Mouse (Mus musculus) bone marrow, adult 2 months (tissue): ENCODE results near the gene Sycp2. TPM values are rescaled to one million over a fixed set of nuclear protein-coding genes. Genes with fewer than 3 reads are reported as not detected.
"Not testable (repeated sequence)": the region's sequence is repeated elsewhere in the genome, so short reads cannot be mapped to it uniquely, and the experiment has no call there.

Experiments
- H3K27ac ChIP-seq: fragments of 200-500 bp; 2 replicates; pipeline ENCODE4 v1.5.1; 2012; ENCODE audit warnings: low read depth, mild to moderate bottlenecking, control low read depth, inconsistent platforms, low read length; ENCODE audit not compliant: control insufficient read depth, poor library complexity, insufficient read depth
- H3K4me1 ChIP-seq: fragments of 200-500 bp; 2 replicates; pipeline ENCODE4 v1.6.1; 2011; ENCODE audit warnings: low read length; ENCODE audit not compliant: control insufficient read depth, insufficient read depth
- H3K4me3 ChIP-seq: fragments of 200-500 bp; replicated peaks from 2 replicates; pipeline ENCODE3; 2011; ENCODE audit warnings: mild to moderate bottlenecking, low read depth, low read length, control low read depth; ENCODE audit not compliant: control insufficient read depth
- CTCF ChIP-seq: fragments of 200-500 bp; IDR thresholded peaks from 2 replicates; pipeline ENCODE4 v1.5.1; 2011; ENCODE audit warnings: low read length, control low read depth; ENCODE audit not compliant: control insufficient read depth, insufficient read depth
- POLR2A ChIP-seq: fragments of 200-500 bp; IDR thresholded peaks from 2 replicates; pipeline ENCODE4 v1.6.1; 2011; ENCODE audit warnings: low read depth, mild to moderate bottlenecking, control low read depth, low read length, borderline replicate concordance; ENCODE audit not compliant: control insufficient read depth
- WGBS: fragments of 180-500 bp; shearing (Covaris S2); methylation state at CpG from one replicate; pipeline ENCODE4 v1.1.7; 2018; 5-methylcytosine and 5-hydroxymethylcytosine counted together
- polyA plus RNA-seq: library from polyadenylated mRNA; stranded (reverse); fragments of >200 nt; gene quantifications from 2 replicates; pipeline ENCODE4 v1.2.4, GENCODE M21; 2011; ENCODE audit warnings: low replicate concordance; ENCODE audit not compliant: missing spikeins, insufficient read depth, insufficient read length

Sycp2 gene
- polyA plus RNA-seq, 1 experiment: 2.7 TPM

DNA sequence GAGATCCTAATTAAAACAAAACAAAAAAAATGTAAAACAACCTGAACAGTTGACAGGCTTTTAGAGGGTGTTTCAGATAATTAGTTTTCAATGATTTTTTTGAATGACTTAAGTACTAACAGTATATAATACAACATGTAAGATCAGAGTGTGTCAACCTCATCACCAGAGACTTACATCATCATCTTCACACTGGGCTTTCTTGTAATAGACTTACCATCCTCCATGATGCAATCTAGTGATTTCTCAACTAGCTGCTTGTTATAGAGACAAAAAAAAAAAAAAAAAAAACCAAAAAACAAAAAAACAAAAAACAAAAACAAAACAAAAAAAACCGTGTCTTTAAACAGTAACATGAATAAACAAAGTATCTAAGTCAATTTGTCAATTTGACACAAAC, 1.5 kb upstream of the Sycp2 start:
- TF ChIP-seq POLR2A (no peak), CTCF (no peak)
- Histone ChIP-seq H3K4me3 (no peak overlapping the region), H3K4me1 (peaks cover 2% of the 10 kb centered on the region), H3K27ac (no peak overlapping the region)
- WGBS: 28% methylated on average over 1 of the region's 1 CpGs

DNA sequence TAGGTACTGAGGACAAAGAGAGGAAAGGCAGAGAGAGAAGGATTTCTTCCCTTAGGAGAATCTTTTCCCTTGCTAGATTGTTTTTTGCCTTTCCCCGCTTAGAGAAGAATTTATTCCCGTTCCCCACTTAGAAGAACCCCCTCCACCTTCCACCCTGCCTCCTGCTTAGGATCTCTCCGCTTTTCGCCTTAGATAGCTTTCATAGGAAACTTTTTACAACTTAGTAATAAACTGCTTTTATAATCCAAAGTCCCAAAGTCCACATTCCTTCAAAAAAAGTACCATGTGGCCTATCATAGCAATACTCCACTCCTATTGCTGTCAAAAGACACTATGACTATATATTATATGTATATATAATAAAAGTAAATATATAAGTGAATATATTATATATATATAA, 64.9 kb downstream of the Sycp2 start:
- TF ChIP-seq CTCF (no peak), POLR2A (no peak)
- no peak overlapping the region for H3K27ac ChIP-seq
- no peaks in the 10 kb centered on the region for H3K4me1 ChIP-seq
- H3K4me3 ChIP-seq: no peak overlapping the region
- 50% methylated on average over 4 of the region's 4 CpGs for WGBS

- not testable (repeated sequence) for H3K27ac ChIP-seq, H3K4me3 ChIP-seq, H3K4me1 ChIP-seq
Measured at GRCm38 (mm10) chr2:178342105-178342504, 65.4 kb downstream of the Sycp2 start.

GRCm38 (mm10) chr2:178339044-178339443, 68.4 kb downstream of the Sycp2 start:
- Histone ChIP-seq H3K4me3 (no peak overlapping the region), H3K4me1 (no peaks in the 10 kb centered on the region), H3K27ac (no peak overlapping the region)
- TF ChIP-seq CTCF (no peak), POLR2A (no peak)
- WGBS: 1% methylated on average over 2 of the region's 2 CpGs

GRCm38 (mm10) chr2:178337878-178338277, 69.6 kb downstream of the Sycp2 start:
- TF ChIP-seq POLR2A (no peak), CTCF (no peak)
- H3K4me1 ChIP-seq: no peaks in the 10 kb centered on the region
- no peak overlapping the region for H3K4me3 ChIP-seq
- no peak overlapping the region for H3K27ac ChIP-seq
- WGBS: 38% methylated on average over 1 of the region's 1 CpGs

DNA sequence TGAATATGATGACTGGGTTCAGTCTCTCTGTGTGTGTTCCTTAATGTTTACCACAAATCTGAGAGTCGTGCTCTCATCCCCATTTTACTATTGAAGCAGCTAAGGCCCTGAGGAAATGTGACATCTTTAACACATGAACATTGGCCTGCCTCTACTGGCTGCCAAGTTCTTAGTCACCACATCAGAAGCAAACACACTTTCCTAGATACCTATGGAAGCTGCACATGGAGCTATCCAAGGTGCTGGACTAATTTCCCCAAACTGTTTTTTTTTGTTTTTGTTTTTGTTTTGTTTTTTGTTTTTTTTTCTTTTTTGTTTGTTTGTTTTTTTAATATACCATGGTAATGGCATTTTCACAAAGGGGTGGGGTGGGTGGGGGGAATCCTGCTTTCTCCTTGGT, 77.5 kb downstream of the Sycp2 start:
- TF ChIP-seq CTCF (no peak), POLR2A (no peak)
- Histone ChIP-seq H3K4me3 (no peak overlapping the region), H3K27ac (no peak overlapping the region), H3K4me1 (no peaks in the 10 kb centered on the region)
- 44% methylated on average over 1 of the region's 1 CpGs for WGBS

- Histone ChIP-seq H3K4me1 (no peaks in the 10 kb centered on the region), H3K4me3 (no peak overlapping the region), H3K27ac (no peak overlapping the region)
- no peak for TF ChIP-seq POLR2A
- no peak for TF ChIP-seq CTCF
- WGBS: 69% methylated on average over 5 of the region's 5 CpGs
Measured at GRCm38 (mm10) chr2:178329551-178329950, 77.9 kb downstream of the Sycp2 start.

DNA sequence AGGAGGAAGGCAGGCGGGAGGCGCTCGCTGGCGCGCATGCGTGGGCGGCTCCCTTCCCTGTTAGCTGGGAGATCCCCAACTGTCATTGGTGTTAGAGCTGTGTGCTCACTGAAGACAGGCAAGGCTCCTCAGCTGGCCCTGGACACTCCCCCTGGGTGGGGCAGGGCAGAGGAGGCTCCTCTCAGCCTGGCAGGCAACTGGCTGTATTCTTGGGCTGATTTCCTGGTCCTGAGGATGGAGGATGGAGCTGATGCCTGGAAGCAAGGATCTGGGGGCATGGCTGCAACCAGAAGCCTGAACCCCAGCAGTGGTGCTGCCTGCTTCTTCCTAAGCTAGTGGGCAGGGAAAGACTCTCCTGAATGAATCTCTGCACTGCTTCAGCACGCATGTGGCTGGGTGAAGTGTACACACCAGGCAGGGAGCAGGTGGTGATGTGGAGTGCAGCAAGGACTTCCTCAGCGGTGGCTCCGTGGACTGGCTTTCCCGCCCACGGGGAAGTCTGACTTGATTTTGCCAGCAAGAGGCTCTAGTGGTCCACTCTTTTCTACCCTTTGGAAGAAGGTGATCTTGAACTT, 79.9 kb downstream of the Sycp2 start:
- Histone ChIP-seq H3K4me3 (no peak overlapping the region), H3K27ac (no peak overlapping the region), H3K4me1 (no peaks in the 10 kb centered on the region)
- WGBS: 9% methylated on average over 12 of the region's 12 CpGs
- no peak for TF ChIP-seq CTCF
- TF ChIP-seq POLR2A: no peak

- WGBS: 26% methylated on average over 5 of the region's 5 CpGs
- no peak for TF ChIP-seq POLR2A
- TF ChIP-seq CTCF: no peak
- Histone ChIP-seq H3K4me3 (no peak overlapping the region), H3K4me1 (no peaks in the 10 kb centered on the region), H3K27ac (no peak overlapping the region)
Measured at GRCm38 (mm10) chr2:178326750-178327465, 80.6 kb downstream of the Sycp2 start.
